Mouse (Mus musculus): ENCODE results near the gene Rufy4.

Gene Rufy4

GRCm38 (mm10) chr1:74103654-74104353 is 21.5 kb upstream of the Rufy4 start:
- no peak for ATAC-seq (ENCODE audit: insufficient number of reproducible peaks, low FRiP score, low TSS enrichment)

DNA sequence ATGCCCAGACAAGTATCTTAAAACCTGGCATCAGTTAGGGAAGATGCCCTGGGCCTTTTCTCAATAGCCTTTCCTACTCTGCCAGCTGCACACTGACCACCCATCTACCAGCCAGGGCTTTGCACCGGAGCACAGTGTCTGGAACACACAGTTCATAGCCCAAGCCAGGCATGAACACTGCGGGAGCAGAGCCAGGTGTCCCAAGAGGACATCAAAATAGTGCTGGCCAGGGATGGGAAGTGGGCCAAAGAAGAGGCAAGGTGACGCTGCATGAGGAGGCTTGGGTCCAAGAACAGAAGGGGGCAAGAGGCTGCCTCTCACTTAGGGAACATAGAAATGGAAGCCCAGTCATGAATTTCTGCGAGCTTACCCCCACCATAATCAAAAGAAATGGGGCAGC is 19.7 kb upstream of the Rufy4 start:
- no peak for ATAC-seq (ENCODE audit: insufficient number of reproducible peaks, low FRiP score, low TSS enrichment)

DNA sequence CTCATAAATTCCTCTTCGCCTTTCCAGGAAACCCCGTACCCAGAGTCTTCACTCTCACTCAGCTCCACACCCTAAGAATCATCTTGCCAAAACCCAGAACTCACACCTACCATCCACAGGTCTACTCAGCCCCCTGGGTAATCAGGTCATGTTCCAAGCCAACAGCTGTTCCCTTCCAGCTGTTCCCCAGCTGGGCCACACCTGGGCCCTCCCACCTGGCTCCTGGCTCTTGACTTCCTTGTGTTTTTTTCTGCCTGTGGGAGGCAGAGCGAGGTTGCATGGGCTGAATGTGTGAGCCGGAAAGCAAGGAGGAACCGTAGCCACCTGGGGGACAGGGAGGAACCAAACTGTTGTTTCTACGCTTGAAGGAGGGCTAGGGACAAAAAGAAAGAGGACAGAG is 19.1 kb upstream of the Rufy4 start:
- ATAC-seq (ENCODE audit: insufficient number of reproducible peaks, low FRiP score, low TSS enrichment) = no peak

- no peak for ATAC-seq (ENCODE audit: insufficient number of reproducible peaks, low FRiP score, low TSS enrichment)
Measured at GRCm38 (mm10) chr1:74107931-74108618, 17.3 kb upstream of the Rufy4 start.

DNA sequence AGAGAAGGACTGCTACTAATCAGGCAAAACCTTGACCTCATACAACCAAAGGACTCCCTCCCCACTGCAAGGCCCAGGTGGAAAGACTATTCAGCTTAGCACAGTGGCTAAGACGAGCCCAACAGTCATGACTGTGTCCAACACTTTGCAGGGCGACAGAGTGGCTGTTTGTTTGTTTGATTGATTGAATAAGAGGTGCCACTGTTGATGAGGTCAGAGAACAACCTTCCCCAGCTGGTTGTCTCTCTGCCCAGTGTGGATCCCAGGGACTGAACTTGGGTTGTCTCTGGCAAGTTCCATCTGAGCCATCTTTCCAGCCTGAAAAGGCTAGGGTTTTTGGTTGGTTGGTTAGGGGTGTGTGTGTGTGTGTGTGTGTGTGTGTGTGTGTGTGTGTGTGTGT is 15.7 kb upstream of the Rufy4 start:
- no peak for ATAC-seq (ENCODE audit: insufficient number of reproducible peaks, low FRiP score, low TSS enrichment)

GRCm38 (mm10) chr1:74110932-74111695 is 14.2 kb upstream of the Rufy4 start:
- ATAC-seq (ENCODE audit: insufficient number of reproducible peaks, low FRiP score, low TSS enrichment) = no peak; the same call in 1 of the 2 replicates

- ATAC-seq (ENCODE audit: insufficient number of reproducible peaks, low FRiP score, low TSS enrichment) = no peak
Measured at GRCm38 (mm10) chr1:74111696-74112030, 13.7 kb upstream of the Rufy4 start.

DNA sequence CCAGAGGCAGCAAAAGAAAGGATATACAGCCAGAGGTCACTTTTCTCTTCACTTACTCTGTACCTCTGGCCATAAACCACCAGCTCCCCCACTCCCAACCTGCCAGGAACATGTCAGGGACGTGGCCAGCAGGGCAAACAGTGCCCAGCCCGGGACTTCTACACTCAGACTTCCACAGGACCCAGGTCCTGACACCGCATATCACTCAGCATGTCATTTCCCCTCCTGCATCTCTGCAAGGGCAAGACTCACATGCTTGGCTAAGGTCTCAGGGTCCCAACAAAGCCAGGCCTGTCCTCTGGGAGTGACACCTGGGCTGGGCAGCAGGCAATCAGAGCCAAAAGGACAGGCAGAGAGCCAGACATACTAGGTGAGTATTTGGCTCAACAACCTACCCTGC is 12.3 kb upstream of the Rufy4 start:
- ATAC-seq (ENCODE audit: insufficient number of reproducible peaks, low FRiP score, low TSS enrichment) = no peak

- no peak for ATAC-seq (ENCODE audit: insufficient number of reproducible peaks, low FRiP score, low TSS enrichment)
Measured at GRCm38 (mm10) chr1:74117876-74118275, 7.5 kb upstream of the Rufy4 start.

GRCm38 (mm10) chr1:74119115-74119514 is 6.2 kb upstream of the Rufy4 start:
- no peak for ATAC-seq (ENCODE audit: insufficient number of reproducible peaks, low FRiP score, low TSS enrichment)

GRCm38 (mm10) chr1:74121138-74121537 is 4.2 kb upstream of the Rufy4 start:
- no peak for ATAC-seq (ENCODE audit: insufficient number of reproducible peaks, low FRiP score, low TSS enrichment)

DNA sequence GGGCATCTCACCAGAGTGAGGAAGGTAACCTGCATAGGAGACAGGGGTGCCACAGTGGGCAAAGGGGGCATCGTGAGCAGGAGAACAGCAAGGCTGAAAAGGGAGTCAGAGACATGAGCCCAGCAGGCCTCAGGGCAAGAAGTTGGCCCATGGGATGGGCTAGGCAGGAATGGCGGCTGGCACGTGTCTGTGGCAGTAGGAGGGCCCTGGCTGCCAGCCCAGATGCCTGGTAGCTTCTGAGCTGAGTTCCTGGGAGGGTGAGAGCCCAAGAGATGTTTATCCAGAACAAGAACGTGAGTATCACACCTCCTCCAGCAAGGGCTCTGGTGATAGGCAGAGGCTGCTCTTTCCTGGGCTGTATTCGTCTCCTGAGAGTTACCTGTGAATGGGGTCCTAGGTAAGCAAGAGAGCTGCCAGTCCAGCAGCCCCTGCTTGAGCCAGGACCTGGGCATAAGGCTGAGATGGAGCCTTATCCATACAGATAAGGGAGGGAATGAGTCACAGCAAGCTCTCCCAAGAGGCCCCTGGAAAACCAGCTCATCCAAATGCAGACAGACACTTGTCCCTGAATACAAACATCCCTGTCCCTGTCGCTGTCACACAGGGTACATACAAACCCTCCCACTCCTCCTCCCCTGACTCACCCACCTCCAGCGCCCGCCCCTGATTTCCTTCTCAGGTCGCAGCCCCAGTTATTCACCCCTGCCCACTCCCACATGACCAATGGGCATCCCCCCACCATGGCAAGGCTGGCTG is 3.3 kb upstream of the Rufy4 start:
- no peak for ATAC-seq (ENCODE audit: insufficient number of reproducible peaks, low FRiP score, low TSS enrichment)

GRCm38 (mm10) chr1:74123215-74123614 is 2.1 kb upstream of the Rufy4 start:
- no peak for ATAC-seq (ENCODE audit: insufficient number of reproducible peaks, low FRiP score, low TSS enrichment)

- no peak for ATAC-seq (ENCODE audit: insufficient number of reproducible peaks, low FRiP score, low TSS enrichment)
Measured at GRCm38 (mm10) chr1:74124021-74124981, 1.0 kb upstream of the Rufy4 start, which contains the start of gene Tns1. Gene Tns1 (minus strand): TSS chr1:74124449.

GRCm38 (mm10) chr1:74130883-74131659 is 5.7 kb downstream of the Rufy4 start:
- no peak for ATAC-seq (ENCODE audit: insufficient number of reproducible peaks, low FRiP score, low TSS enrichment)

DNA sequence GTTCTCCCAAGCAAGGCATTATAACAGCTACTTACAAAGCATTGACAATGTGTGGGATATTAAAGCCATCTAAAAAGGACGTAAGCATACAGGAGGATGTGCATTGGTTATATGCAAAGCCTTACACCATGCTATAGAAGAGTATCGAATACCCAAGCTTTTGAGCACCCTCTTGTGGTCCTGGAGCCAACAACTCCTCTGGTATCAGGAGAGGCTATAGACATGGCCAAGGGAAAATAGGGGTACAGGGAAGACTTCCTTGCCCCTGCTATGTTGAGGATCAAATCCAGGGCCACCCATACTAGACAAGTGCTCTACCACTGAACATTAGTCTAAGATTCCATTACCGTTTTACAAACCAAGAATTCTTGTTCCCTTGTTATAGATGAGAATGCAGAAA is 6.7 kb downstream of the Rufy4 start:
- no peak for ATAC-seq (ENCODE audit: insufficient number of reproducible peaks, low FRiP score, low TSS enrichment)

- ATAC-seq (ENCODE audit: insufficient number of reproducible peaks, low FRiP score, low TSS enrichment) = no peak
Measured at GRCm38 (mm10) chr1:74133954-74134353, 8.6 kb downstream of the Rufy4 start.

DNA sequence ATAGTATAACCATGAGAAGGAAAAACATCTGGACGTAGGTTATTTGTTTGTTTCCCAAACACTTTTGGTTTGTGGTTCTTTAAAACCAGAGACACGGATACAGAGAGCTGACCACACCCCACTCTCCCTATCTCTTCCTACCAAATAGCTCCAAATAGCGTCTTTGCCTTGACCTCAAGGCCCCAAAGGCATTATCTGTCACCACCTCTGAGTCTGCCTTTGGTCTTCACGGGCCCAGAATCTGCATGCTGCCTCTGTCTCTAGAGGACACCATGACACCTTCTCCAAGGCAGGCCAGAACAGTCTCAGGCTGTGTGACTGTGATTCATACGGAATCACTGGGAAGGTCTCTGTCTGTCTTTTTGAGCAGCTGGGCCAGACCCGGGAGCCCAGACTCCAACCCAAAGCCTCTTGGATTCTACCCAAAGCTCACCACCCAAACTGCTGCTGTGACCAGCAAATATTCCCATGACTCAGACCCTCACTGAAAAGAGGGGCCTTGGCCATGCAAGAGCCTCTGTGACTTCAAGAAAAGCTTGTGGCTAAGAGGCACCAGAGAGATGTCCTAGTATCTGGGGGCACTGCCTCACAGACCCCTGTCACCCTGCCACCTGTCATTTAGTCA is 10.1 kb downstream of the Rufy4 start:
- ATAC-seq (ENCODE audit: insufficient number of reproducible peaks, low FRiP score, low TSS enrichment) = no peak

Data from cerebellum, adult (tissue).